Mouse (Mus musculus) forebrain, embryonic 16.5 days (tissue): ENCODE measurements around the gene Cul9. TPM values are rescaled to one million over a fixed set of nuclear protein-coding genes. Genes with fewer than 3 reads are reported as not detected.

Source experiments
- ATAC-seq: fragments of 200-750 bp; cut with Nextera tagmentation; 2 replicates; pipeline ENCODE4 v1.8.0; 2017; ENCODE audit warnings: mild to moderate bottlenecking, moderate library complexity
- H3K27ac ChIP-seq: fragments of 300-500 bp; sonication (generic); 2 replicates; pipeline ENCODE4 v1.5.1; 2014; ENCODE audit warnings: low read length, control low read depth
- H3K27me3 ChIP-seq: fragments of 300-500 bp; sonication (generic); replicated peaks from 2 replicates; pipeline ENCODE4 v1.6.1; 2014; ENCODE audit warnings: low read length; ENCODE audit not compliant: control insufficient read depth, insufficient read depth
- H3K36me3 ChIP-seq: fragments of 300-500 bp; sonication (generic); 2 replicates; pipeline ENCODE4 v1.6.1; 2014; ENCODE audit not compliant: control insufficient read depth, insufficient read depth
- H3K4me1 ChIP-seq: fragments of 300-500 bp; sonication (generic); replicated peaks from 2 replicates; pipeline ENCODE4 v1.6.1; 2014; ENCODE audit warnings: low read length; ENCODE audit not compliant: control insufficient read depth, insufficient read depth
- H3K4me2 ChIP-seq: fragments of 300-500 bp; sonication (generic); 2 replicates; pipeline ENCODE4 v1.6.1; 2014; ENCODE audit warnings: mild to moderate bottlenecking, low read length, control low read depth
- H3K4me3 ChIP-seq: fragments of 300-500 bp; sonication (generic); replicated peaks from 2 replicates; pipeline ENCODE4 v1.5.1; 2014; ENCODE audit warnings: mild to moderate bottlenecking, low read length, control low read depth
- H3K9ac ChIP-seq: fragments of 300-500 bp; sonication (generic); replicated peaks from 2 replicates; pipeline ENCODE4 v1.6.1; 2014; ENCODE audit warnings: low read depth, low read length, control low read depth
- H3K9me3 ChIP-seq: fragments of 300-500 bp; sonication (generic); 2 replicates; pipeline ENCODE4 v1.6.1; 2016; ENCODE audit warnings: low read length; ENCODE audit not compliant: control insufficient read depth
- WGBS: fragments of 180-500 bp; shearing (Covaris S2); extraction: QIAGEN DNeasy Blood & Tissue Kit; methylation state at CpG from one replicate; pipeline ENCODE4 v1.1.7; 2014; 5-methylcytosine and 5-hydroxymethylcytosine counted together
- microRNA-seq: library from miRNA; unstranded; fragments of <30 nt; microRNA quantifications from one replicate; pipeline ENCODE4, GENCODE M21; 2017
- polyA plus RNA-seq: library from polyadenylated mRNA; unstranded; fragments of >200 nt; fragmentation: Nextera tagmentation; extraction: Ambion mirVana; gene quantifications from 2 replicates; pipeline ENCODE4 v1.2.1, GENCODE M21; 2015

The Cul9 gene
- polyA plus RNA-seq, 1 experiment from 2014 or later = 19.8 TPM

GRCm38 (mm10) chr17:46454539-46454938 lies 91.6 kb downstream of the Cul9 start:
- peaks cover 26% of the 10 kb centered on the region for H3K4me1 ChIP-seq
- H3K36me3 ChIP-seq = no peaks in the 10 kb centered on the region
- peak overlapping the region; percentile 47 for H3K9ac ChIP-seq
- H3K9me3 ChIP-seq = no peaks in the 10 kb centered on the region
- peak; percentile 39 for ATAC-seq
- H3K4me3 ChIP-seq = peak overlapping the region; percentile 36
- 0 out of 2 replicates have a peak, but pooled peaks cover 4% of the 10 kb centered on the region for H3K27me3 ChIP-seq
- H3K4me2 ChIP-seq = peak overlapping the region; percentile 65
- H3K27ac ChIP-seq = no peak overlapping the region
- WGBS = 0% methylated on average over 9 of the region's 9 CpGs

- WGBS = 1% methylated on average over 26 of the region's 26 CpGs
- Histone ChIP-seq H3K4me1 (peaks cover 26% of the 10 kb centered on the region), H3K27me3 (0 out of 2 replicates have a peak, but pooled peaks cover 4% of the 10 kb centered on the region), H3K27ac (no peak overlapping the region), H3K4me2 (peak overlapping the region; percentile 65), H3K4me3 (peak overlapping the region; percentile 36), H3K36me3 (no peaks in the 10 kb centered on the region), H3K9ac (peak overlapping the region; percentile 47), H3K9me3 (no peaks in the 10 kb centered on the region)
- peak; percentile 34; the same call in 1 of the 2 replicates for ATAC-seq
These were observed 92.2 kb downstream of the Cul9 start for GRCm38 (mm10) chr17:46453970-46454411.

GRCm38 (mm10) chr17:46453302-46453948 lies 92.8 kb downstream of the Cul9 start:
- Histone ChIP-seq H3K36me3 (no peaks in the 10 kb centered on the region), H3K4me3 (no peak overlapping the region), H3K27ac (no peak overlapping the region), H3K4me2 (peak overlapping the region; percentile 65), H3K27me3 (0 out of 2 replicates have a peak, but pooled peaks cover 4% of the 10 kb centered on the region), H3K9ac (no peak overlapping the region), H3K9me3 (no peaks in the 10 kb centered on the region), H3K4me1 (peaks cover 26% of the 10 kb centered on the region)
- ATAC-seq = no peak
- WGBS = 15% methylated on average over 13 of the region's 13 CpGs

GRCm38 (mm10) chr17:46452683-46453082 lies 93.5 kb downstream of the Cul9 start:
- Histone ChIP-seq H3K36me3 (no peaks in the 10 kb centered on the region), H3K4me3 (no peak overlapping the region), H3K27ac (no peak overlapping the region), H3K4me2 (no peak overlapping the region), H3K9me3 (no peaks in the 10 kb centered on the region), H3K4me1 (peaks cover 26% of the 10 kb centered on the region), H3K9ac (no peak overlapping the region), H3K27me3 (0 out of 2 replicates have a peak, but pooled peaks cover 4% of the 10 kb centered on the region)
- ATAC-seq = no peak
- 30% methylated on average over 5 of the region's 5 CpGs for WGBS

Small RNA genes lying within 50 kb of the gene (microRNA-seq; reads per million reads assigned to microRNA genes)
- gene Mir6976 = 0.83 reads per million

Other genes with a start within 250 kb of the Cul9 start
- gene Dlk2, start 249.0 kb downstream of the Cul9 start, polyA plus RNA-seq = 8.6 and 13.0 TPM in 2 replicates
- gene Abcc10, start 218.0 kb downstream of the Cul9 start, polyA plus RNA-seq = 7.2 and 8.1 TPM in 2 replicates
- gene Zfp318, start 162.7 kb downstream of the Cul9 start, polyA plus RNA-seq = 13.2 and 14.2 TPM in 2 replicates
- gene Crip3, start 117.5 kb downstream of the Cul9 start, polyA plus RNA-seq = 2.1 and 2.2 TPM in 2 replicates
- not detected in 2 replicates for gene Slc22a7, start 107.9 kb downstream of the Cul9 start, polyA plus RNA-seq
- gene Ttbk1, start 58.7 kb downstream of the Cul9 start, polyA plus RNA-seq = 5.1 and 5.6 TPM in 2 replicates
- 26.0 and 26.6 TPM in 2 replicates for gene Dnph1, start 49.7 kb downstream of the Cul9 start, polyA plus RNA-seq
- 3.4 and 3.6 TPM in 2 replicates for gene Srf, start 9.8 kb upstream of the Cul9 start, polyA plus RNA-seq
- gene Ptk7, start 83.1 kb upstream of the Cul9 start, polyA plus RNA-seq = 33.9 and 36.5 TPM in 2 replicates
- 42.8 and 43.9 TPM in 2 replicates for gene Klc4, start 99.6 kb upstream of the Cul9 start, polyA plus RNA-seq
- gene Mrpl2, start 99.8 kb upstream of the Cul9 start, polyA plus RNA-seq = 66.1 and 74.9 TPM in 2 replicates
- 38.8 and 42.8 TPM in 2 replicates for gene Cul7, start 103.9 kb upstream of the Cul9 start, polyA plus RNA-seq
- gene Rrp36, start 128.0 kb upstream of the Cul9 start, polyA plus RNA-seq = 47.7 and 51.1 TPM in 2 replicates
- gene Mea1, start 132.4 kb upstream of the Cul9 start, polyA plus RNA-seq = 208 and 240 TPM in 2 replicates
- 191 and 194 TPM in 2 replicates for gene Klhdc3, start 134.5 kb upstream of the Cul9 start, polyA plus RNA-seq
- 87.5 and 96.6 TPM in 2 replicates for gene Ppp2r5d, start 158.7 kb upstream of the Cul9 start, polyA plus RNA-seq
- gene Pex6, start 165.1 kb upstream of the Cul9 start, polyA plus RNA-seq = 22.7 and 24.6 TPM in 2 replicates
- 0.93 and 1.1 TPM in 2 replicates for gene Gnmt, start 182.8 kb upstream of the Cul9 start, polyA plus RNA-seq
- gene Cnpy3, start 205.8 kb upstream of the Cul9 start, polyA plus RNA-seq = 61.9 and 64.5 TPM in 2 replicates
- 0.39 TPM in 1 of 2 replicates, not detected in the other for gene Ptcra, start 217.3 kb upstream of the Cul9 start, polyA plus RNA-seq
- 52.8 and 56.0 TPM in 2 replicates for gene 2310039H08Rik, start 226.2 kb upstream of the Cul9 start, polyA plus RNA-seq
- 107 and 115 TPM in 2 replicates for gene Rpl7l1, start 236.3 kb upstream of the Cul9 start, polyA plus RNA-seq